Mouse (Mus musculus) neural tube, embryonic 11.5 days (tissue): ENCODE data around the gene Tymp. TPM values are rescaled to one million over a fixed set of nuclear protein-coding genes. Genes with fewer than 3 reads are reported as not detected.

Experiments
- ATAC-seq: fragments of 200-750 bp; cut with Nextera tagmentation; 2 replicates; pipeline ENCODE4 v1.8.0; 2017; ENCODE audit warnings: moderate number of reproducible peaks, mild to moderate bottlenecking, moderate TSS enrichment, moderate library complexity; ENCODE audit not compliant: insufficient read depth, low FRiP score, low TSS enrichment
- DNase-seq: peaks from one replicate; pipeline ENCODE4 v3.0.0-alpha.2; 2015; ENCODE audit warnings: low spot score
- H3K27ac ChIP-seq: fragments of 300-500 bp; sonication (generic); 2 replicates; pipeline ENCODE4 v1.5.1; 2014; ENCODE audit warnings: low read depth, mild to moderate bottlenecking, low read length
- H3K27me3 ChIP-seq: fragments of 300-500 bp; sonication (generic); 2 replicates; pipeline ENCODE4 v1.6.1; 2014; ENCODE audit warnings: mild to moderate bottlenecking, low read length, mixed read lengths; ENCODE audit not compliant: control insufficient read depth, insufficient read depth
- H3K36me3 ChIP-seq: fragments of 300-500 bp; sonication (generic); 2 replicates; pipeline ENCODE4 v1.6.1; 2014; ENCODE audit warnings: mild to moderate bottlenecking, low read length, moderate library complexity, mixed read lengths; ENCODE audit not compliant: control insufficient read depth, insufficient read depth
- H3K4me1 ChIP-seq: fragments of 300-500 bp; sonication (generic); 2 replicates; pipeline ENCODE4 v1.6.1; 2014; ENCODE audit warnings: low read length, mixed read lengths; ENCODE audit not compliant: control insufficient read depth, insufficient read depth
- H3K4me2 ChIP-seq: fragments of 300-500 bp; sonication (generic); 2 replicates; pipeline ENCODE4 v1.6.1; 2014; ENCODE audit warnings: low read depth, mild to moderate bottlenecking, moderate library complexity
- H3K4me3 ChIP-seq: fragments of 300-500 bp; sonication (generic); 2 replicates; pipeline ENCODE4 v1.5.1; 2014; ENCODE audit warnings: low read depth, low read length
- H3K9ac ChIP-seq: fragments of 300-500 bp; sonication (generic); 2 replicates; pipeline ENCODE4 v1.6.1; 2014; ENCODE audit warnings: mild to moderate bottlenecking, low read length
- H3K9me3 ChIP-seq: fragments of 300-500 bp; sonication (generic); 2 replicates; pipeline ENCODE4 v1.6.1; 2016; ENCODE audit warnings: low read length; ENCODE audit not compliant: control insufficient read depth
- WGBS: fragments of 180-500 bp; shearing (Covaris S2); extraction: QIAGEN DNeasy Blood & Tissue Kit; methylation state at CpG from one replicate; pipeline ENCODE4 v1.1.7; 2014; 5-methylcytosine and 5-hydroxymethylcytosine counted together
- polyA plus RNA-seq: library from polyadenylated mRNA; unstranded; fragments of >200 nt; fragmentation: Nextera tagmentation; extraction: Ambion mirVana; gene quantifications from 2 replicates; pipeline ENCODE4 v1.2.1, GENCODE M21; 2014

The Tymp gene
- polyA plus RNA-seq, 1 experiment from 2014 or later = 2.0 TPM

DNA sequence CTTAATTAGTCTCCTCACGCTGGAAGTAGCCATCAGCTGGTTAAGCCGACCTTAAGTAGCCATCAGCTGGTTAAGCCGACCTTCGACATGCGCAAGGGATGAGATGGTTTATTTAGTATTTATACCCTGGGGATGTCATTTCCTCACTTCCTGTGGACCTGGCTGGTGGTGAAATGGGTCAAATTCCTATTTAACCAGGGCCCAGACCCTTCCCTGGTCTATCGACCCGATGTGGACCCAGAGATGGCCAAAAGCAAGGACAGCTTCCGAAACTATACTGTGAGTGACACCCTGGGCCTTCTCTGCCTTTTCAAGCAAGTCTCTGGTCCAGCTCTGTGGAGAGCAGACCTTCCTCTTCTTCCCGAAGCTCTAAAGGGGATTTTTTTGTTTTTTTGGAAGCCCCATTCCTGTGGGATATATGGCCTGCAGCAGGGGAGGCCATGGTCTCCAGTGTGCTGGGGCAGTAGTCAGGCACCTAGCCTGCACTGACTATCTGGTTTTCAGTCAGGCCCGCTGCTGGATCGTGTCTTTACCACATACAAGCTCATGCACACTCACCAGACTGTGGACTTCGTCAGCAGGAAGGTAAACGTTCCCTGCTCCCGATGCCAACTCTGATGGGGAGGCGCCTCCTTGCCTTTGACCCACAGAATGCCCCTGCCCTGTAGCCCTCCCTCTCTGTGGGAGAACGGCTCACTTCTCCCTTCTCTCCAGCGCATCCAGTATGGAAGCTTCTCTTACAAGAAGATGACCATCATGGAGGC, 41.9 kb downstream of the Tymp start:
- WGBS = 87% methylated on average over 17 of the region's 17 CpGs
- H3K9ac ChIP-seq = no peak overlapping the region
- H3K27ac ChIP-seq = no peak overlapping the region
- no peaks in the 10 kb centered on the region for H3K4me1 ChIP-seq
- H3K36me3 ChIP-seq = no peaks in the 10 kb centered on the region
- no peak overlapping the region for H3K4me2 ChIP-seq
- no peaks in the 10 kb centered on the region for H3K27me3 ChIP-seq
- ATAC-seq (no peak), DNase-seq (no peak)
- no peak overlapping the region for H3K4me3 ChIP-seq
- no peaks in the 10 kb centered on the region for H3K9me3 ChIP-seq

DNA sequence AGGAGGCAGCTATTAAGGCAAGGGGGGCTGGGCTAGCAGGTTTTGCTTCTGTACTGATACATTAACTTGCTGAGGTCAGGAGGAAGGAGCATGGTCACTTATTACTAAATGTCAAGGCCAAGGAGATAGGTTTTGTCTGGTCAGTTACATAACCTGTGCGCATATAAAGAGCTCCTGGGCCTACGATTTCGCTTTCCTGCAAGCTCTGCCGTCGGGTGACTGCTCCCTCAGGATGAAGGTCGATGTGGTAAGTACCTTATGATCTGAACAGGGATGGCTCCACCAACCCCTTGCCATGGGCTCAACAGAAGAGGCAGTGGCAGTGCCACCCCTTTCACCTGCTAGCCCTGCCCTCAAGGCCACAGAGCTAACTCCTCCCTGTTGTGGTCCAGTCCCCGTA, 42.6 kb downstream of the Tymp start, which contains the start of gene Miox:
Miox (plus strand) TSS at position 128 of the 400 bp plus-strand sequence.
- DNase-seq (no peak), ATAC-seq (no peak)
- Histone ChIP-seq H3K9me3 (no peaks in the 10 kb centered on the region), H3K4me1 (no peaks in the 10 kb centered on the region), H3K4me2 (no peak within 1 kb of the TSS), H3K27me3 (no peaks in the 10 kb centered on the region), H3K9ac (no peak within 1 kb of the TSS), H3K4me3 (no peak within 1 kb of the TSS), H3K27ac (no peak within 1 kb of the TSS), H3K36me3 (no peaks in the 10 kb centered on the region)
- 92% methylated on average over 7 of the region's 7 CpGs for WGBS

DNA sequence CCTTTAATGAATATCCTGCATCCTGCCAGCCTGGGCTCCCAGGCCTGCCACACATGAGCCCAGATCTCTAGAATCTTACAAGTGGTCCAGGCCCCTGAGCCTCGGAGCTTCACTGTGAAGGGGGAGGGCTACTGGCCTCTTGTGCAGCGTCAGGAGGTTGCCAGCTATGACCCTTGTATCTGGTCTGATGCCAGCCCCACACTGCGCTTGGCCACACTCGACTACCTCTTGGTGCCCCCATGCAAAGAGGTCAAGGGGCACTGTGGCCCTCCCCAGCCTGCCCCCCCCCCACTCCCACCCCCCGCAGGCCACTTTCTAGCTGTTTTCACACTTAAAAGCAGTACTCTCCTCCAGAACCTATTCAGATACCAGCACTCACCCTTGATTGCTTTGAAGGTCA, 50.4 kb downstream of the Tymp start:
- Histone ChIP-seq H3K27me3 (0 out of 2 replicates have a peak, but pooled peaks cover 2% of the 10 kb centered on the region), H3K4me2 (no peak overlapping the region), H3K36me3 (no peaks in the 10 kb centered on the region), H3K27ac (no peak overlapping the region), H3K4me3 (no peak overlapping the region), H3K9me3 (no peaks in the 10 kb centered on the region), H3K4me1 (0 out of 2 replicates have a peak, but pooled peaks cover 4% of the 10 kb centered on the region), H3K9ac (no peak overlapping the region)
- WGBS = 70% methylated on average over 5 of the region's 5 CpGs
- ATAC-seq = no peak
- DNase-seq = no peak

DNA sequence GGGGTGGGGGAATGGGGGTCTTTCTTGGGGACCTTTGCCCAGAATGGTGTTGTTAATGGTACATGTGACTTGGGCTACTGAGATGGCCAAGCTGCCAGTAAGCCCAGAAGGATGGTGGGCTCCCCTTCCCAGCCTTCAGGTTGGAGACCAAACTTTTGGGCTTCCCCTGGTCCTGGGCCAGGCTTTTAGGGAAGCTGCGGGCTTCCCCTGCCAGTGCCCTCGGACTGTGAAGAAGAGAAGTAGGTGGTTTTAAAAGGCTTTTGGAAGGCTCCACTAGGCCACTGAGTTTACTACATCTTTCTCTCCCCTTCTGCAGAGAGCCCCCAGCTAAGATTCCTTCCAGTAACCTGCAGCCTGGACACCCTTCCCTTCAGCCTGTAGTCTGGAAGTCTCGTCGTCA, 53.2 kb downstream of the Tymp start:
- 91% methylated on average over 4 of the region's 4 CpGs for WGBS
- Histone ChIP-seq H3K36me3 (no peaks in the 10 kb centered on the region), H3K9me3 (no peaks in the 10 kb centered on the region), H3K27me3 (0 out of 2 replicates have a peak, but pooled peaks cover 2% of the 10 kb centered on the region), H3K27ac (no peak overlapping the region), H3K4me2 (no peak overlapping the region), H3K4me1 (0 out of 2 replicates have a peak, but pooled peaks cover 4% of the 10 kb centered on the region), H3K9ac (no peak overlapping the region), H3K4me3 (no peak overlapping the region)
- ATAC-seq (no peak), DNase-seq (no peak)

- DNase-seq (no peak), ATAC-seq (no peak)
- peak within 1 kb of the TSS; percentile 36; the same call in 1 of the 2 replicates for H3K4me2 ChIP-seq
- H3K27me3 ChIP-seq = 0 out of 2 replicates have a peak, but pooled peaks cover 2% of the 10 kb centered on the region
- 9% methylated on average over 26 of the region's 26 CpGs for WGBS
- 0 out of 2 replicates have a peak, but pooled peaks cover 4% of the 10 kb centered on the region for H3K4me1 ChIP-seq
- no peaks in the 10 kb centered on the region for H3K36me3 ChIP-seq
- H3K9ac ChIP-seq = no peak within 1 kb of the TSS
- H3K4me3 ChIP-seq = no peak within 1 kb of the TSS
- no peaks in the 10 kb centered on the region for H3K9me3 ChIP-seq
- no peak within 1 kb of the TSS for H3K27ac ChIP-seq
Measured at GRCm38 (mm10) chr15:89322670-89323522, 53.9 kb downstream of the Tymp start, which contains the start of gene Adm2. Gene Adm2, plus strand, starts transcription at chr15:89322720.

Other genes with a start within 250 kb of the Tymp start
- gene Hdac10, start 248.3 kb downstream of the Tymp start, polyA plus RNA-seq = 13.0 and 13.7 TPM in 2 replicates
- 15.4 and 20.3 TPM in 2 replicates for gene Mapk12, start 236.3 kb downstream of the Tymp start, polyA plus RNA-seq
- gene Mapk11, start 227.4 kb downstream of the Tymp start, polyA plus RNA-seq = 33.1 and 37.4 TPM in 2 replicates
- 112 and 117 TPM in 2 replicates for gene Plxnb2, start 196.3 kb downstream of the Tymp start, polyA plus RNA-seq
- 30.5 and 33.6 TPM in 2 replicates for gene Dennd6b, start 180.5 kb downstream of the Tymp start, polyA plus RNA-seq
- 45.2 and 47.1 TPM in 2 replicates for gene Ppp6r2, start 165.5 kb downstream of the Tymp start, polyA plus RNA-seq
- 75.7 and 90.7 TPM in 2 replicates for gene Sbf1, start 61.7 kb downstream of the Tymp start, polyA plus RNA-seq
- 0.17 TPM in 1 of 2 replicates, not detected in the other for gene Adm2, start 54.3 kb downstream of the Tymp start, polyA plus RNA-seq
- not detected in 2 replicates for gene Miox, start 42.6 kb downstream of the Tymp start, polyA plus RNA-seq
- 31.8 and 35.8 TPM in 2 replicates for gene Lmf2, start 21.4 kb downstream of the Tymp start, polyA plus RNA-seq
- 154 and 158 TPM in 2 replicates for gene Ncaph2, start 21.3 kb downstream of the Tymp start, polyA plus RNA-seq
- 6.0 and 8.8 TPM in 2 replicates for gene Sco2, start 3.2 kb downstream of the Tymp start, polyA plus RNA-seq
- gene Odf3b, start 2.2 kb upstream of the Tymp start, polyA plus RNA-seq = 0.39 and 1.0 TPM in 2 replicates
- gene Klhdc7b, start 7.9 kb upstream of the Tymp start, polyA plus RNA-seq = not detected in 2 replicates
- not detected in 2 replicates for gene Syce3, start 33.5 kb upstream of the Tymp start, polyA plus RNA-seq
- 1.2 TPM in 1 of 2 replicates, not detected in the other for gene Cpt1b, start 48.8 kb upstream of the Tymp start, polyA plus RNA-seq
- gene C730034F03Rik, start 52.5 kb upstream of the Tymp start, polyA plus RNA-seq = 2.0 and 2.3 TPM in 2 replicates
- 0.26 and 0.64 TPM in 2 replicates for gene Gm44502, start 52.7 kb upstream of the Tymp start, polyA plus RNA-seq
- 58.1 and 63.8 TPM in 2 replicates for gene Chkb, start 52.9 kb upstream of the Tymp start, polyA plus RNA-seq
- 27.6 and 33.2 TPM in 2 replicates for gene Mapk8ip2, start 76.9 kb upstream of the Tymp start, polyA plus RNA-seq
- gene Arsa, start 100.4 kb upstream of the Tymp start, polyA plus RNA-seq = 10.3 and 10.8 TPM in 2 replicates
- 2.7 and 3.0 TPM in 2 replicates for gene Shank3, start 122.6 kb upstream of the Tymp start, polyA plus RNA-seq
- 0.40 TPM in 1 of 2 replicates, not detected in the other for gene Acr, start 191.3 kb upstream of the Tymp start, polyA plus RNA-seq
- 96.7 and 104 TPM in 2 replicates for gene Rabl2, start 214.9 kb upstream of the Tymp start, polyA plus RNA-seq